Mouse (Mus musculus): ENCODE data around the gene Olfr378.

The Olfr378 gene

DNA sequence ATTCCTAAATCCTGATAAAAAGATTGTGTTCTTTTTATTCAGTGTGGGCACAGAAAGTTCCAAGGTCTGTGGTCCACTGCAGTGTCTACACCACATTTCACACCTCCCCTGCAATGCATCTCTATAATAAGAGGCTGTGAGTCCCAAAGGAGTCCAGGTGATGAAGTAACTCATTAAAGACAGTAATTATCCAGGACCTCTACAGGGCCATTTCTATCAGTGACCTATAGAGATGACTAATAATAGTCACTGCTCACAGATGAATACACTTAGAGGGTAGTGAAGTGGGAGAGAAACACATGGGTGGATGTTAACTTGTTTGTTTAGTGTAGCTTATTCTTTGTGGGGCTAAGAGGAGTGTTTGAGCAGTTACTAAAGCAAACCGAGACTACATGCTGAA lies at the start of gene Olfr378:
Gene Olfr378 (minus strand): TSS at position 101 of the 400 bp plus-strand sequence.
- DNase-seq (ENCODE audit: low spot score in 2 of 2) = no peak

DNA sequence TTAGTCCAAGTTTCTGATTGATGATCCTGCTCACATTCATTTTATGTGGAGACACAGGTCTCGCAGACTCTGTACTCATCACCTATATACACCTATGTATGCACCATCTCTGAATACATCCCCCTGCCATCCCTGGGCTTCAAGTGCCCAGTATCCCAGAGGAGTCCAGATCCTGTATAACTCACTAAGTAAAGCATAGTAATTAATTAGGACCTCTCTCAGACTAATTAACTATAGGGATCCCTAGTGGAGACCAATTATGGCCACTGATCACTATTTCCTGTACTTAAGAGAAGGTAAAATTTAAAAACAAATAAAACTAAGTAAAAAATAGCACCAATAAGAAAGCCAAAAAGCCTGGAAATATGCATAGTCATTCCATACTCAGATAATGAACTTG lies 29.1 kb upstream of the Olfr378 start, which contains the start of gene Olfr380:
Gene Olfr380 (minus strand): TSS at position 101 of the 400 bp plus-strand sequence.
- DNase-seq (ENCODE audit: low spot score in 2 of 2) = no peak

- DNase-seq (ENCODE audit: low spot score in 2 of 2) = no peak
Measured at GRCm38 (mm10) chr11:73399514-73399913, 28.8 kb downstream of the Olfr378 start, which contains the start of gene Olfr1. Olfr1 (minus strand) TSS chr11:73399614.

DNA sequence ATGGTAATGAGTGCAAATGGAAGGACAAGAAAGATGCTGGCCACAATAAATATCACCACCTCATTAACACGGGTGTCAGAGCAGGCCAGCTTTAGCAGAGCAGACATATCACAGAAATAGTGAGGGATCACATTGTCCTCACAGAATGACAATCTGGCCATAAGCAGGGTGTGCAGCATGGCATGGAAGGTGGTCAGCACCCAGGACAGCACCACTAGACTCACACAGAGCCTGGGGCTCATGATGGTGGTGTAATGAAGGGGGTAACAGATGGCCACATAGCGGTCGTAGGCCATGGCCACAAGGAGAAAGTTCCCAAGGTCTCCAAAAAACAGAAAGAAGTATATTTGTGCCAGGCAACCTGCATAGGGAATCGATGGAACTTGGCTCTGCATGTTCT lies 32.9 kb downstream of the Olfr378 start:
- no peak for DNase-seq (ENCODE audit: low spot score in 2 of 2)

Measured in right cerebral cortex, adult 2 months (tissue).